Mouse (Mus musculus): ENCODE measurements at regions not wholly inside any gene's neighbourhood (a gene's known extent, or its start where the extent isn't known, plus 50 kb on each side); places are given as distances from the start of the nearest gene placed in this dataset.

DNA sequence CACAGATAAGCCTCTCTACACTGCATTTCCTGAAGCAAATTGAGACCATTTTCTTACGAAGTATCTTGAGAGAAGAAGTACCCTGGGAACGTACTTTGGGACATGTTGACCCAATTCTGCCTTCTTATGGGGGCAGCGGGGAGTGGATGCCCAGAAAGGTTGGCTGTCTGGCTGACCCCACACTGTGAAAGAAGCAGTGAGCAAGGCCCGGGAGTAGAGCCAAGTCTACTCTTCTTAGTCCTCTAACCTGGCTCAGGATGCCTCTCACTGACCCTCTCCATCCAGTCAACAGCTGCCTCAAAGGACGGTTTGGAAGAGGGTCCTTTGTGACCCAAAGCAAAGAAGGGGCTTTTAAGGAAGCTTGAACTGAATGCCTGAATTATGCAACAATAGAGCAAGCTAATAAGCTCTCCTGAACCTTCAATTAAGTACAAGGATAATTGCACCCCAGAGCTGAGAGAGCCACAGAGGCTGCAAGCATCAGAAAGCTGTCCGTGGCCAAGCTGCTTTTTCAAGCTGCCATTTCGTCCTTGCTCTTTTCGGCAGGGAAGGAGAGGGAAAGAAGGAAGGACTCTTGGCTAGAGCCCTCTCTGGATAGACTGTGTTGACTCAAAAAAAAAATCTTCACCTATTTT, 70.3 kb downstream of the Pctp start:
- no peak for DNase-seq (ENCODE audit: extremely low read depth, low read depth)

DNA sequence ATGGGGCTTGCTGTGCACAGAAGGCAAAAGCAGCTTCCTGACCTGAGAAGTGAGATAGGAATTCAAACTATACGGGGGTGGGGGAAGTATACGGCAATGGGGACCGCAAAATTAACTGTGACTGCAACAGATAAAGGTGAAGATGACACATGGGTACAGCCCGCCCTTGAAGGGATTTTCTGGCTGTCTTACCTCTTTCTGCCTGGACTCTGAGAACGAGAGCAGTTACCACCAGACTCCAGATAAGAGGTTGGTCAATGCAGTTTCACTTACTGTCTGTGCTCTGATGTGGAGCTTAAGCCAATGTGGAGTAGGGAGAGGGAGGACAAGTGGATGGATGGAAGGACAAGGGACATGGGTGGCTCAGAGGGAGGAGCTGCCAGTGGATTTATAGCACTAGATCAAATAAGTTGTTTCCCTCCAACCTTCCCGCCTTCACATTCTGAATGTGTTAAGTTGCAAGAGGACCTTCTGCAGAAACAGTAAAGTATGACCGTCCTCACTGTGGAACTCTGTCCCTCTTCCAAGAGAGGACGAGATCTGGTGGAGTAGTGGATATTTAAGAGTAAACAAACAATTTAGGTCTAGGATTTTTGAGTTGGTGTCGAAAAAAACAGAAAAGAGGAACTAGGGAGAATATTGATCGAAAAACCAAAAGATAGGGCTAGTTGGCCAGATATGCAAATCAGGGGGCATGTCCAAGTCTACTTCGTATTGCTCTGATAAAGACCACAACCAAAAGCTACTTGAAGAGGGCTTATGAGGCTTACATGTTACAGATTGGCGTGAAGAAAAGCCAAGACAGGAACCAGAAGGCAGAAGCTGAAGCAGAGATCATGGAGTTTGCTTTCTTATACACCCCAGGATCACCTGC, 73.3 kb downstream of the Pctp start:
- DNase-seq (ENCODE audit: extremely low read depth, low read depth): peak; percentile 91

DNA sequence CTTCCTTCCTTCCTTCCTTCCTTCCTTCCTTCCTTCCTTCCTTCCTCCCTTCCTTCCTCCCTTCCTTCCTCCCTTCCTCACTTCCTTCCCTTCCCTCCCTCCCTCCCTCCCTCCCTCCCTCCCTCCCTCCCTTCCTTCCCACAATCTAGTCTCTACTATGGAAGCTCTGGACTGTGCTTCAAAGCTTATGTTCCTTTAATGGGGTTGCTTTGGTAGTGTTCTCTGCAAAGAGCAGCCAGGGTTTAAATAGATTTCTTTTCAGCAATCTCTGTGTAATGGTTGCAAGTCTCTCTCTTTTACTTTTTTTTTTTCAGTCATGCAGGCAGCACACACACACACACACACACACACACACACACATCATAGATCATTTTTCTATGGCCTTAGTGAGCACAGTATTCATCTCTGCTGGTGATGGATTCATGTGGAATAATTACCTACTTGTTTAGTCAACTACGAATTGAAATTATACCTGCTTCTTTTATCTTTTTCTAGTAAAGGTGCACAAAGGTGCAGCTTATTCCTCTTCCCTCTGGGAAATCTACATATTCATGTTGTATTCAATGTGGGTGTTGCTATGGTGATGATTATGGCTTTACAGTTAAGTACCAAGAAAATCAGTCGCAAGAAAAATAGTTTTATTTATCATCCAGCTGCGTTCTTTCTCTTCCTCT, 75.1 kb downstream of the Pctp start:
- DNase-seq (ENCODE audit: extremely low read depth, low read depth): no peak

DNA sequence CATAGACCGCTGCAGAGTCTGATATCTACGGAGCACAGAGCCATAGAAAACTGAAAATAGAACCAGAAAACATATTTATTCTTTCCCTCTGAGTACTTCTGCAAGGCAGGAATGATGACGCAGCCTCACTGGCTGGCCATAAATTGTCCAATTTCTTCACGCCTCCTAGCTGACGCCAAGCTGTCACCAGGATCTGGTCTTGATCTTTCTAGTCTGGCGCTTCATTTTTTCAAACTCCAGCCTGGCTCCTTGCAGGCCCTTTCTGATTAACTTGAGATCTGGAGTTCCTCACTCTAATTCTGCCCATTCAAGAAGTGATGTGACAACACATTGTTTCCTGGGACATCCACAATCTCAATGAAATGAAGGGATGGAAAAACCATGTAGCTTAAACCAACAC, 80.1 kb downstream of the Pctp start:
- no peak for DNase-seq (ENCODE audit: extremely low read depth, low read depth)

DNA sequence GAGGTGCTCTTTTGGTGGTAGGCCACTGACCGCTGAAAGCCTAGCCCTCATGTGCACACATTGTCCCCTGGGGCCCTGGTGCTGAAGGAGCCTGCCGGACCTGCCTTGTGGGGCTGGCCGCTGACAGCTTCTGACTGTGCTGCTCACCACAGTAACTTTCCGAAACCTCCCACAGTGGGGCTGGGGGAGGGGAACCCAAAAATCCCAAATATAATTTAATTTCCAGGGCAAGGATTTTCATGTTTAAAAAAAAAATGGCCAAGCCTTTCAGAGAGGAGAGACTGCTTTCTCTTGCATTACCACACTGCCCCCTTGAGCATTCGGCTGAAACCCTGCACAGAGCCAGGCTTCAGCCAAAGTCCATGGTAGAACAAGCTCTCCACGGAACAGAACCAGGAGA, 81.5 kb downstream of the Pctp start:
- DNase-seq (ENCODE audit: extremely low read depth, low read depth): no peak

DNA sequence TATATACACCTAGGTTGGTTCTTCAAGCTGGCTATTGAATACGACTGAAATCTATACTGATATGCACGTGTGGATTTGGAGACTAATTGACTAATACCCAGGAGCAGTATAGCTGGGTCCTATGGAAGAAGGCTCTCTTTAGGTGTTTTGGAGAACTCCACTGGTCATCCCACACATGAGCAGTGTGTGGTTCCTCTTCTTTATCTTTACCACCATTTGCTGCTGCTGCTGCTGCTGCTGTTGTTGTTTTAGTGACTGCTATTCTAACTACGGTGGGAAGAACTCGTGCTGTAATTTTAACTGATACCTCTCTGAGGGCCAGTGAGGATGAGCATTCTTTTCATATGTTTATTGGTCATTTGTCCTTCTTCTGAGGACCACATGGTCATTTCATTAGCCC, 86.9 kb downstream of the Pctp start:
- peak; percentile 54 for DNase-seq (ENCODE audit: extremely low read depth, low read depth)

DNA sequence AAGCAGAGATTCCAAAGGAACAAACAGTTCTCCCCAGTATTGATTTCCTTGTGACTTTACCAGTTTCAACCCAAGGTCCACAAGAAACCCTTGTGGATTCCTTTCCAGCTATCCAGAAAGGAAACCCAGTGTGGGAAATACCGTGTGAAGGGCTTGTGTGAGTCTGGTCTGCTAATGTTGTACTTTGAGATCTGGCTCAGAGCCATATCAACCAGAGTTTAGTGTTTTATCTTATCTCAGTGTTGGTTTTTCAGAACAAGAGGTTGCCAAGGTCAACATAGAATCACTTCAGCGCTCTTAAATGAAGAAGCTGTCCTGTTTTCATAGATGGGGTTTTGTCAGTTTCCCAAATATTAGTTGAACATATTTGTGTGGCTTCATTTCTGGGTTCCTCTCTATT, 88.1 kb downstream of the Pctp start:
- no peak for DNase-seq (ENCODE audit: extremely low read depth, low read depth)

DNA sequence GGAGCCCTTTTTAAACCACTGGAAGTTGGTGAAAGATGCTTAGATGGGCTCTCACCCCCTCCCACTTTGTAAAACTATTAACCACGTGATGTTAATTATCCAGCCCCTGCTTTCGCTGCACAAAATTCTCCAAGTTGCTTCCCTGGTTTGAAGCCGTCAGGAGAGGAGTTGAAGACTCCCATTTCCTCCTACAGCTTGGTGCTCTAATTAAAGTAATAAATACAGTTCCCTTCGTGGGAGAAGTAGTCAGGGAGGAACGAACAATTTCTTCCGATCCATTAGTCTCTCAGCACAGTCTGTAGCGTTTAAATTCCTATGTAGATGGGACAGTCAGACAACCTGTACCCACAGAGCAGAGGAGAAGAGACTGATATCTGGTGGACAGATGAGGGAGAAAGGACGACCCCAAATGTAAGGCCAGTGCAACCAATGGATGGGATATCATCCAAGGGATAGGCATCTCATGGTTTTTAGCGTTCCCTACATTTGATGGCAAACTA, 101.4 kb downstream of the Pctp start:
- no peak for DNase-seq (ENCODE audit: extremely low read depth, low read depth)

DNA sequence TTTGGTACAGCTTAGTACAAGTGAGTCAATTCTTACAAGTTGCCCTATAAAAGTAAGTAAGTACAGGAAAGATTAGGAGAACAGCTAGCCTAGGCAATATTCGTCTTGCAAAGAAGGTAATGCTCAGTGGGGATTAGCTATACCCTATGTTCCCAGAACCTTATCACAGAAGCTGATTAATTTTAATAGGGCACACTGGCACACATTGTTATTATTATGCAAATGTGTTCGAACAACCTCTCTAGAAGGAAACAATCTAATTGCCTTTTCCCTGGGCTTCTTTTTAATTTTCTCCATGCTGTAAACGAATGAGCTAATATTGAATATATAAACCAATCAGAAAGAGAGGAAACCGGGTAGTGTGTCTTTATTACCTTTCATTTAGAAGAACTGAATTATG, 104.2 kb downstream of the Pctp start:
- DNase-seq (ENCODE audit: extremely low read depth, low read depth): no peak

DNA sequence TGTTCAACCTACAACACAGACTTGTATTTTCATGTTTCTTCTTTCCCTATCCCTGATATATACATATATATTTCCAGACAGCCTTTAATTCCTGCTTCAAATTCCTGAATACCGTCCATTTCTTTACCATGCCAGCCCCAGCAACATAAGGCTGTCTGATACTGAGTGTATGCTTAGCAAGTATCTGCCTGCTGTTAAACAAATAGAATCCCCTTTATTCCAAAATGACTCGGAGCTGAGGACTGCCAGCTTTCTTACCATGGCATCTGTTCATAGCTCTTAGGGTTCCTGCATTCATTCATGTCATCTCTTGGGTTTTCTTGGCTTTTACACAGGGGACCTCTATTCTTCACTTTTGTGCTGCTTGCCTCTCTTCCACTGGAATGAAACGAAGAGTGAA, 105.8 kb downstream of the Pctp start:
- no peak for DNase-seq (ENCODE audit: extremely low read depth, low read depth)

DNA sequence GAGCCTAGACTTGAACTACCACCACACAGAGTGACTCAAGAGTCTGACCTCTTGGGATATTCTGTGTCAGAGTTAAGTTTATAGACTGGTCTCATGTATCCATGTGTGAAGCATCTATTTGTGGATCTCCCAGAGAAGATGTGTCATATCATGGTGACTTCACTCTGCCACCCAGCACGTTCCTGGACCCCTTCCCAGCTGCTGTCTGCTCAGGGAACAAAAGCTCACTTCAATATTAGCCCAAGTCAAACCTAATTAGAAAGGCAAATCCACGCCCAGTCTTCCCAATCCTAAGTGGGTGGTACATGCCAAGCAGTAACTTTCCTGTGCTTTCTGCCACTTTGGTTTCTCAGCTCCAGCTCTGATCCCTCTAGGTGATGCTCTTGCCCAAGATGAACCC, 94.1 kb upstream of the Ankfn1 start:
- no peak for DNase-seq (ENCODE audit: extremely low read depth, low read depth)

DNA sequence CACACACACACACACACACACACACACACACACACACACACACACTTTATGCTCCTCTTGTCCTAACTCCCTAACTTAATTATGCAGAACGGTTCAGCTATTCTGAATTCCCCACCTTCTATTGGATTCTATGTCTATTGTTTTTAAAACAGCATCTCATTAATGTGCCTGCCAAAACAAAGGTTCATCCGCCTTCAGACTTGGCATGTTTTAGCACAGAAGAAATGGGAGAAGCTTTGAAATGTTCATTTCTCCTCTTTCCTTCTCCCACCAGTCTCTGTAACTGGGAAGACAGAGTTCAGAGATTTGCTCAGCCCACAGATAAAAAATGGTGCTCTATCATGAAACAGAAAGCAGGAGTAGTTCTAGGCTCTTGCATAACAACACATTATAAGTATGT, 90.1 kb upstream of the Ankfn1 start:
- DNase-seq (ENCODE audit: extremely low read depth, low read depth): no peak

DNA sequence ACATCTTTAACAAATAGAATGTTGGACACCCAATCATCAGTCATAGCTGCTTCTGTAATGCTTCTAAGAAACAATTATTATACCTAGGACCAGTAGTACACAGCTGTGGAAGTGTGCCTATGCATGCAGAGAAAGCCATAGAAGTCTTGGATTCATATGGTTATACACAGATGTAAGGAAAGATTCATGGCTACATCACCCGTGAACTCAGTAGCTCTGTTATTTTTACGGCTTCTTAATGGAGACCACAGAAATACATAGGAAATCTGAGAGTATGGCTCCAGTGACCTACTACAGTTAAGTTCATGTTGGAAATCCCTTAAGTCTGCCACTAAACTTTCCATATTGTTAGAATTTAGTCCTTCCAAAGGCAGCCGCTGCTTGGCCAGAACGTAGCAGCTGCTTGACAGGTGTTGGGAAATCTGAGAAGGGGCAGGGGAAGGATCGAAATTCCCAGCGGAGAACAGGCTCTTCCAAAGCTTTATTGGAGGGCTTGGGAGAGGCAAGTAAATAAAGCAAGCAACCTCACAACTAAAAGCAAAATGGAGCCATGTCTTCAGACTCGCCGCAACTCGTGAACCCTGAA, 78.8 kb upstream of the Ankfn1 start:
- DNase-seq (ENCODE audit: extremely low read depth, low read depth): no peak

DNA sequence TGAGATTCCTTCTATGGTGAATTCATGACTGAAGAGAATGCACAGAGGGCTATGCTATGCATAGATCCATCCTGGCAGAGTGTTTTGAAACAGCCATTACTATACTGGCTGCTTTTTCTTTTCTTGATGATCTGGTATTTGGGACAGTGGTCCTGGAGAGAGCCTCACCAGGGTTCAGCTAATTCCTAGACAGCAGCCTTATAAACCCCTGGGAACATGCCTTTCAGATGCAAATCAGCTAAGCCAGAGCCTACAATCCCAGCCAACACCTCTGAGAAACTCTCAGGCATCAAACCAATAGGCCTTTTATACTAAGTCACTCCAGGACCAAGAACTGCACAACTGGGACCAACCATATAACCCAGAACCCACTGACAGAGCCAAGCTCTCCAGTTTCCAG, 64.4 kb upstream of the Ankfn1 start:
- no peak for DNase-seq (ENCODE audit: extremely low read depth, low read depth)

DNA sequence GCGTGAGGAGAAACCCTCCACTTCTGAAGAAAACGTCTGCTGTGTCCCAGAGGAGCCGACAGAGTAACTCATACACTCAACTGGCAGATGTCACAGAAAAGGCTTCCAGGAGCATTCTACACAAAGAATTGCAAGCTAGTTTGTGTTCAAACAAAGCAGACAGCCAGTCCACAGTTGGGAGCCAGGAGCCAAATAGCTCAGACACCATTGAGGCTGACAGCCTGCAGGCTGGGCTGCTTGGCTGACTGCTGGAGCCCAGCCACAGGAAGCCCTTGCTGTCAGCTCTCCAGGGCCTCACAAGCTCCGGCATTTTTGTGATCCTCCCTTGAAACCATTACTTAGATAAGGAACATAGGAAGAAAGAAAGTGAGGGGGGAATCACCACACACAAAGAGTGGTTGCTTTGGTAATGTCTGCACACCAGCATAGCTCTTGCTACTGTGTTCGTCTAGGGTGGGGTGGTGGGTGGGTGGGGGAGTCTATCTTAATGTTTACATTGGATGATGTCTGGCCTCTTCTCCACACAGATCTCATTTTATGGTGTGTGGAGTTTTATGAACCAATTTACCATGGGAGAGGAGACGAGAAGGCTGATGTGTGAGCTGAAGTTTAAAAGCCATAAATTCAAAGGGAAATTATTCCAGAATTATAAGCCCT, 62.3 kb upstream of the Ankfn1 start:
- DNase-seq (ENCODE audit: extremely low read depth, low read depth): no peak

DNA sequence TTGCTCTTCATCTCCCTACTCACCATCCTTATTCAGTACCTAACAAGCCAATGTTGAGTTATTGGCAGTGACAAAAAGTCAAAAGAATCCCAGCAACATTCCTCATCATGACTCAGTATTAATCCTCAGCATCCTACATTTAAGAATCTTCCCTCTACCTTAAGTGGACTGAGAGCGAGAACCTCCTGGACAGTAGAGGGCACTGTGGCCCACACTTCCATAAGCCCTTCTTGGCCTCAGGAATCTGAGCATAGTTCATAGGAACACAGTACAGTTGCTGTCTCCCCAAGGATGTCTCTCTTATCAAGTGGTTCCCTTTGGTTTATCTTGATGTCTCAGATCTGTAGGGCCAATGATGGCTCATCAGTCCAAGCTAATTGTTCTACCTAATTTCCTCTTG, 60.5 kb upstream of the Ankfn1 start:
- DNase-seq (ENCODE audit: extremely low read depth, low read depth): no peak

DNA sequence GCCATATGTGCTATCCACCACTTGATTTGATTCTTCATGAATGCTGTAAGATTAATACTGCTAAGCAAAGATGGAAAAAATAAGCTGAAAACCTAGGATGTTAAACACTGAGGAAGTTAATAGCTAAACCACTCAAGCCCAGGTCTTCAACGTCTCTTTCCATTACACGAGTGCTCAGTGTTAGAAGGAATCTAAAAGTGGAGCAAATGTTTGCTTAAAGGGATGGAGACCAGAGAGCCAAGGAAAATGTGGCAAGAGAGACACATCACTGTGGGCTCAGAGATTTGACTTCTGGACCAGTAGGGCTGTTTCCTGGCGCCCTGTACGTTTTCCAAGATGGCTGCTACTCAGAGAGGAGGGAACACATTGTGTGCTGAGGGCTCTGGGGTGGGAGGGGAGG, 59.4 kb upstream of the Ankfn1 start:
- DNase-seq (ENCODE audit: extremely low read depth, low read depth): no peak

DNA sequence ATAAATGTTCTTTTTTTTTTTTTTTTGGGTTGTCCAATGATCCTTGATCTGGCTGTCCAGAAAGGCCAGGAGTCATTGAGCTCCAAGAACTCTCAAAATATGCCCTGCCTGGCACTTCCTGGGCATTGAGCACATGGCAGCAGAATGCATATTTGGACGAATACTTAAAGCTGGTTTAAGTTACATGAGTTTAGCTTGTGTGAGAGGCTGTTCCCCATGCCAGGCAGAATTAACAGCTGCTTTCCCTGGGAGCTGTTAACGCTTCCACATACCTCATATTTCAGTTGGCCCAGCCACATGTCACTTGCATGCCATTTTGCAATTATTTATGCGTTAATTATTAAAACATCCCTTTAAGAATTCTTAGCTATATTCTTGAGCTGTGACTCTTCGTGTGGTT, 56.6 kb upstream of the Ankfn1 start:
- DNase-seq (ENCODE audit: extremely low read depth, low read depth): no peak

DNA sequence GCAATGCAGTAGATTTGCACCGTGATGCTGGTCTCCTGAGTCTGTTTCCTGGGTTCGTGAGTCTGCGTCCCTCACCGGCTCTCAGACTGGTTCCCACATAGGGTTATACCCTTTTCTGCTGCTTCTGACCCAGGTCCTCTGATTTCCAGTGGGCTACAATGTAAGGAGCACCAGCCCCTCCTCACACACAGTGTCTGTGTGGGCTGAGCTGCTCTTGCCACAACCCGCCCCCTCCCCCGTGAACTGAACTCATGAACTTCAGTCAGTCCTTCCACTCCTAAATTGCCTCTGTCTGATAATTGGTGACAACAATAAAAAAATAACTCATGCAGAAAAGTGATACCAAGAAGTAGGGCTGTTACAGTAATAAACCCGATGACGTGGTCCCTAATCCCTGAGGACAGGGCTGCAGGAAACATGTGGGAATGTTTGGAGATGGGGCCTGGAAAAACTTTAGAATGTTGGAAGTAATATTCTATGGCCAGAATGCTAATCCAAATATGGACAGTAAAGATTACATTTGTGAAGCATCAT, 54.2 kb upstream of the Ankfn1 start:
- DNase-seq (ENCODE audit: extremely low read depth, low read depth): no peak
